Mouse (Mus musculus) megakaryocyte, embryonic 14.5 days (primary cell): ENCODE measurements around the gene Ndufs1.

Experiments used
- FLI1 ChIP-seq: IDR thresholded peaks from 2 replicates; pipeline ENCODE4 v1.6.1; 2012; ENCODE audit warnings: low read length, inconsistent platforms, mixed read lengths
- GATA1 ChIP-seq: IDR thresholded peaks from 3 replicates; pipeline ENCODE4 v1.6.1; 2012; ENCODE audit warnings: mixed read lengths, low read length, inconsistent platforms, borderline replicate concordance

DNA sequence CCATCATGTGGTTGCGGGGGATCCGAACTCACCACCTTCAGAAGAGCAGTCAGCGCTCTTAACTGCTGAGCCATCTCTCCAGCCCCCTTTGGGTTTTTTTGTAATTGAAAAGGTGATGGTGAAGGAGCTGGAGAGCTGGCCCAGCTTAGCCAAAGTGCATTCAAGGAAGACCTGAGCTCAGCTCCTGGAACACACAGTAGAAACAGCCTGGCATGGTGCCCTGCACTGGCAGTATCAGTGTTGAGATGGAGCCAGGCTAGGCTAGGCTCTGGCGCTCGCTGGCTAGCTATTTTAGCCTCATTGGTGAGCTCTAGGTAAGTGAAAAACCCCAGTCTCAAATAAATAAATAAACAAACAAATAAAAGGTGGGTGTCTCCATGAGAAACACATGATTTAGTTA is 5.6 kb upstream of the Ndufs1 start:
- no peak for TF ChIP-seq GATA1
- no peak for TF ChIP-seq FLI1
